Mouse (Mus musculus) cerebellum, adult 11 months (tissue): Measurements from ENCODE around the gene Adam15.

Experiments used
- DNase-seq: peaks from one replicate; pipeline ENCODE4 v3.0.0; 2022

The Adam15 gene

GRCm38 (mm10) chr3:89295685-89296230, 54.0 kb downstream of the Adam15 start:
- DNase-seq, result no peak

DNA sequence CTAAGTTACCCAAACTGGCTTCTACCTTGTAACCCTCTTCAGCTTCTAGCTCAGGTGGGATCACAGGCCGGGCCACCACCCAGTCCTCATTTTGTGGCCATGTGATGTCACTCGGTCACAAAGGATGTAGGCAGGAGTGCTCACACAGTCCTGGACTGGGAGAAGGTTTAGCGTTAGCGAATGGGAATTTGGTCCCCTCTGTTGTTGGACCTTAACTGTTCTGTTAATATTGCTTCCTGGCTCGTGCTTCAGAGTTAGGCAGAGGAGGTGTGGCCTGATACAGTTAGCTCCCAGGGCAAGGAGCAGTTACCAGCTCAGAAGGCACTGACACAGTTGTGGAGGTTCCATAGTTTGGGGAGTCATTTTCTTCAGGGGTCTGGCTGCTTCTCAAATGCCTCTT, 55.6 kb downstream of the Adam15 start:
- no peak for DNase-seq

- DNase-seq, result no peak
Measured at GRCm38 (mm10) chr3:89293247-89293918, 56.4 kb downstream of the Adam15 start.

GRCm38 (mm10) chr3:89292303-89292702, 57.5 kb downstream of the Adam15 start:
- no peak for DNase-seq

- no peak for DNase-seq
Measured at GRCm38 (mm10) chr3:89291874-89292273, 57.9 kb downstream of the Adam15 start.
